Mouse (Mus musculus): ENCODE measurements around the gene Gimap5. TPM values are rescaled to one million over a fixed set of nuclear protein-coding genes. Genes with fewer than 3 reads are reported as not detected.

Gene Gimap5
- polyA plus RNA-seq, 1 experiment from 2014 or later = 1.6 TPM

DNA sequence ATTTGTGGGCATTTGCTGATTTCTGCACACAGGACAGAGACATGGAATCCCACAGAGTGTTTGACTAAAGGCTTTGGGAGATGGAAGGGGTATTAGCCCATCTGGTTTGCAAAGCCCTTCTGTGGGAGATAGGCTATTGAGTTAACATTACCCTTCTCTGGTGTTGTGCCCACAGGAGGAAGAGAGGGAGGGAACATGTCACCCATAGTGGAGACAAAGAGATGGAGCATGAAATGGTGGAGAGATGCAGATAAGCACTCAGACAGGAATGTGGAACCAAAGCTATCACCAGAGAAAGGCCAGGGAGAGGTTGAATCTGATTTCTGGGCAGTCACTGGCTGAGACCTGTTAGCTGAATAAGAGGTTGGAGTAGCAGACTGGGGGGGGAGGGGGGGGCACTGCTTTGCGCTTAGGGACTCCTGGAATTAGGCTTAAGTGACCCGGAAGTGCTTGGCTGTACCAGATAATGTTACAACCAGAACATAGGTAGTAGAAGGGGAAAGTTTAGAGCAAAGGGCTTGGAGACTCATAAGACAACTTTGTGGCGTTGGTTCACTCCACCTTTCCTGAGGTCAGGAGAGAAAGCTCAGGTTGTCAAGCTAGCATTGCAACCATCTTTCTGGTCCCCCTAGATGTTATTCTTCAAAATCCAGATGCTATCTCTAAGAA, 5.4 kb upstream of the Gimap5 start:
- H3K27me3 ChIP-seq = peaks cover 51% of the 10 kb centered on the region
- H3K4me3 ChIP-seq (replicated peaks) = no peak overlapping the region
- H3K9ac ChIP-seq (replicated peaks) = no peak overlapping the region
- peaks cover 7% of the 10 kb centered on the region; the same call in 1 of the 2 replicates for H3K4me1 ChIP-seq (replicated peaks)
- H3K4me2 ChIP-seq = no peak overlapping the region
- H3K27ac ChIP-seq = no peak overlapping the region
- H3K9me3 ChIP-seq = no peaks in the 10 kb centered on the region
- 81% methylated on average over 3 of the region's 3 CpGs for WGBS
- ATAC-seq (ENCODE audit: insufficient number of reproducible peaks, insufficient read depth, low FRiP score, low TSS enrichment, low read depth) = no peak
- H3K36me3 ChIP-seq = no peaks in the 10 kb centered on the region

DNA sequence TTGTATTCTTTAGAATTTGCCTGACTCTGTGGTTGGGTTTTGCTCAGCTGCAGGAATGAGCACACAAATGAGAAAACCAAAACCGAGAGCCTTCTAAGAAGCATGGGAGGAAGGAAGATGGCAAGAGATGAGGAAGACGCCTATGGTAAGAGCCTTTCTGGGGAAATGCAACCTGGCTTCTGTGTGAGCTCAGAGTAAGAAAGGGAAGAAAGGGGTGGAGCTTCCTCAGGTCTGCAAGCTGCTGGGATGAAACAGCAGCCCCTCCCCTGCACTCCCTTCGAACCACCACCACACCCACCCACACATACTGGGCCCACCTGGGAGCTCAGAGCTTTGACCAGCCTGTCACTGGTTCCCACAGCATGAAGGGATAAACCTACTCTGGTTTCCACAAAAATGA, 4.7 kb upstream of the Gimap5 start:
- 31% methylated on average over 3 of the region's 3 CpGs for WGBS
- H3K9me3 ChIP-seq = no peaks in the 10 kb centered on the region
- H3K4me2 ChIP-seq = no peak overlapping the region
- no peak for ATAC-seq (ENCODE audit: insufficient number of reproducible peaks, insufficient read depth, low FRiP score, low TSS enrichment, low read depth)
- no peak overlapping the region for H3K9ac ChIP-seq (replicated peaks)
- no peaks in the 10 kb centered on the region for H3K36me3 ChIP-seq
- H3K27me3 ChIP-seq = peaks cover 57% of the 10 kb centered on the region
- peaks cover 11% of the 10 kb centered on the region; the same call in 1 of the 2 replicates for H3K4me1 ChIP-seq (replicated peaks)
- H3K27ac ChIP-seq = no peak overlapping the region
- H3K4me3 ChIP-seq (replicated peaks) = no peak overlapping the region

- Histone ChIP-seq H3K36me3 (no peaks in the 10 kb centered on the region), H3K27me3 (peaks cover 58% of the 10 kb centered on the region), H3K4me1 (replicated peaks) (peaks cover 11% of the 10 kb centered on the region; the same call in 1 of the 2 replicates), H3K9me3 (no peaks in the 10 kb centered on the region), H3K27ac (no peak overlapping the region), H3K4me3 (replicated peaks) (no peak overlapping the region), H3K4me2 (0 out of 2 replicates have a peak overlapping the region, but pooled peaks have one; percentile 77), H3K9ac (replicated peaks) (no peak overlapping the region)
- no peak for ATAC-seq (ENCODE audit: insufficient number of reproducible peaks, insufficient read depth, low FRiP score, low TSS enrichment, low read depth)
- WGBS = 22% methylated on average over 9 of the region's 9 CpGs
Observed at GRCm38 (mm10) chr6:48741711-48742206, 4.2 kb upstream of the Gimap5 start.

DNA sequence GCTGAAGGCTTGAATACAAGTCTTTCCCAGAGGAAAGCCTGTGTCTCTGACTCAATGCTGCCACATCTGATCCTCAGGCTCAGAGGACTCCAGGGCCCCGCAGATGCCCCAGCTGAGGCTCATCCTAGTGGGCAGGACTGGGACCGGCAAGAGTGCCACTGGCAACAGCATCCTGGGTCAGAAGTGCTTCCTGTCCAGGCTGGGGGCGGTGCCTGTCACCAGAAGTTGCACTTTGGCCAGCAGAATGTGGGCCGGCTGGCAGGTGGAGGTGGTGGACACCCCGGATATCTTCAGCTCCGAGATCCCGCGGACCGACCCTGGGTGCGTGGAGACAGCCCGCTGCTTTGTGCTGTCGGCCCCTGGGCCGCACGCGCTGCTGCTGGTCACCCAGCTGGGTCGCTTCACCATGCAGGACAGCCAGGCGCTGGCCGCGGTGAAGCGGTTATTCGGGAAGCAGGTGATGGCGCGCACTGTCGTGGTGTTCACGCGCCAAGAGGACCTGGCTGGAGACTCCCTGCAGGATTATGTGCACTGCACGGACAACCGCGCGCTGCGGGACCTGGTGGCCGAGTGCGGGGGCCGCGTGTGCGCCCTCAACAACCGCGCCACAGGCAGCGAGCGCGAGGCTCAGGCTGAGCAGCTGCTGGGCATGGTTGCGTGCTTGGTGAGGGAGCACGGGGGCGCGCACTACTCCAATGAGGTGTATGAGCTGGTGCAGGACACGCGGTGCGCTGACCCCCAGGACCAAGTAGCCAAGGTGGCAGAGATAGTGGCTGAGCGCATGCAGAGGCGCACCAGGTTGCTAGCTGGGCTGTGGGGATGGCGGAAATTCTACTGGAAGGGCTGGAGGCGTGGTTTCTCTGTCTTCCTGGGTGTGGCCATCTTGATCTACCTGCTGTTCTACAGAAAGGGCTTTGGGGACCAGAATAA, 3.3 kb upstream of the Gimap5 start:
- no peaks in the 10 kb centered on the region for H3K36me3 ChIP-seq
- ATAC-seq (ENCODE audit: insufficient number of reproducible peaks, insufficient read depth, low FRiP score, low TSS enrichment, low read depth) = no peak; the same call in 1 of the 2 replicates
- no peaks in the 10 kb centered on the region for H3K9me3 ChIP-seq
- peak overlapping the region; percentile 46 for H3K4me3 ChIP-seq (replicated peaks)
- H3K4me2 ChIP-seq = peak overlapping the region; percentile 77
- no peak overlapping the region for H3K9ac ChIP-seq (replicated peaks)
- no peak overlapping the region for H3K27ac ChIP-seq
- 2% methylated on average over 52 of the region's 52 CpGs for WGBS
- H3K27me3 ChIP-seq = peaks cover 58% of the 10 kb centered on the region
- peaks cover 11% of the 10 kb centered on the region; the same call in 1 of the 2 replicates for H3K4me1 ChIP-seq (replicated peaks)

GRCm38 (mm10) chr6:48745490-48745889, 507 bp upstream of the Gimap5 start:
- Histone ChIP-seq H3K36me3 (no peaks in the 10 kb centered on the region), H3K9me3 (no peaks in the 10 kb centered on the region), H3K4me2 (no peak overlapping the region), H3K9ac (replicated peaks) (no peak overlapping the region), H3K4me1 (replicated peaks) (peaks cover 11% of the 10 kb centered on the region; the same call in 1 of the 2 replicates), H3K27ac (no peak overlapping the region), H3K27me3 (peaks cover 53% of the 10 kb centered on the region), H3K4me3 (replicated peaks) (no peak overlapping the region)
- ATAC-seq (ENCODE audit: insufficient number of reproducible peaks, insufficient read depth, low FRiP score, low TSS enrichment, low read depth) = no peak
- 73% methylated on average over 2 of the region's 2 CpGs for WGBS

GRCm38 (mm10) chr6:48747091-48747966, 1.3 kb downstream of the Gimap5 start:
- Histone ChIP-seq H3K9ac (replicated peaks) (no peak overlapping the region), H3K36me3 (no peaks in the 10 kb centered on the region), H3K4me2 (no peak overlapping the region), H3K4me1 (replicated peaks) (peaks cover 10% of the 10 kb centered on the region; the same call in 1 of the 2 replicates), H3K4me3 (replicated peaks) (no peak overlapping the region), H3K27ac (no peak overlapping the region), H3K27me3 (peaks cover 34% of the 10 kb centered on the region), H3K9me3 (no peaks in the 10 kb centered on the region)
- WGBS = 57% methylated on average over 7 of the region's 7 CpGs
- no peak for ATAC-seq (ENCODE audit: insufficient number of reproducible peaks, insufficient read depth, low FRiP score, low TSS enrichment, low read depth)

DNA sequence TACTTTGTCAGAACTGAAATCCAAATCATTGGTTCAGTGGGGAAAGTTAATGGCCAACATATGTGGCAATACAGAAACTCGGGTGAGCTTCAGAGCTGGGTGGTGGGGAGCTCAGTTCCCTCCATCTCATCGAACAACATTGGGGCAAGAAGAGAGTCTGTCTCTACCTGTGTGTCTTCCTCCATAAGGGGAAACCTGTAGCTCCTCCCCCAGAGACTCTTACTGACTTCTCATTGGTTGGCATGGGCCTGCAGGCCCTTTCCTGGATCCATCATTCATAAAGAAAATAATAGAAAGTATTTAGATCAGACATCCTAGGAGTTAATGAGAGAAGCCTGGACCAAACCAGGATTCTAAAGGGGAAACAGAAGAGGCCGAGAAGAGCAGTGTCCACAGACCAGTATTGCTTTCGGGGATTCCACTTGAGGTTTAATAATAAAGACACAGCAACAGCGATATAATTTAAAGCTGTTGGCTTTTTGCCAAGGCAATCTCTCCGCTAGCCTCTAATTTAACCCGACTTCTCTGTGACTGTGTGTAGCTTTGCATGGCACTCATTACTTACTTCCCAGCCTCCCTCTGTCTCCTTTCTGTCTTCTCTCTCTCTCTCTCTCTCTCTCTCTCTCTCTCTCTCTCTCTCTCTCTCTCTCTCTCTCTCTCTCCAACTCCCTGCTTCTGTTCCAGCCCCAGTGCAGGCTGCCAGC, 17.7 kb downstream of the Gimap5 start:
- Histone ChIP-seq H3K27me3 (no peaks in the 10 kb centered on the region), H3K4me2 (no peak overlapping the region), H3K36me3 (no peaks in the 10 kb centered on the region), H3K4me1 (replicated peaks) (no peaks in the 10 kb centered on the region), H3K9ac (replicated peaks) (no peak overlapping the region), H3K27ac (no peak overlapping the region), H3K9me3 (peaks cover 5% of the 10 kb centered on the region; the same call in 1 of the 2 replicates), H3K4me3 (replicated peaks) (no peak overlapping the region)
- WGBS = 60% methylated on average over 7 of the region's 7 CpGs
- ATAC-seq (ENCODE audit: insufficient number of reproducible peaks, insufficient read depth, low FRiP score, low TSS enrichment, low read depth) = no peak

GRCm38 (mm10) chr6:48764496-48764895, 18.5 kb downstream of the Gimap5 start:
- no peaks in the 10 kb centered on the region for H3K4me1 ChIP-seq (replicated peaks)
- WGBS = 91% methylated on average over 10 of the region's 10 CpGs
- H3K27ac ChIP-seq = no peak overlapping the region
- ATAC-seq (ENCODE audit: insufficient number of reproducible peaks, insufficient read depth, low FRiP score, low TSS enrichment, low read depth) = no peak
- no peaks in the 10 kb centered on the region for H3K36me3 ChIP-seq
- H3K4me2 ChIP-seq = no peak overlapping the region
- no peaks in the 10 kb centered on the region for H3K27me3 ChIP-seq
- H3K9ac ChIP-seq (replicated peaks) = no peak overlapping the region
- no peak overlapping the region for H3K4me3 ChIP-seq (replicated peaks)
- H3K9me3 ChIP-seq = peaks cover 5% of the 10 kb centered on the region; the same call in 1 of the 2 replicates

DNA sequence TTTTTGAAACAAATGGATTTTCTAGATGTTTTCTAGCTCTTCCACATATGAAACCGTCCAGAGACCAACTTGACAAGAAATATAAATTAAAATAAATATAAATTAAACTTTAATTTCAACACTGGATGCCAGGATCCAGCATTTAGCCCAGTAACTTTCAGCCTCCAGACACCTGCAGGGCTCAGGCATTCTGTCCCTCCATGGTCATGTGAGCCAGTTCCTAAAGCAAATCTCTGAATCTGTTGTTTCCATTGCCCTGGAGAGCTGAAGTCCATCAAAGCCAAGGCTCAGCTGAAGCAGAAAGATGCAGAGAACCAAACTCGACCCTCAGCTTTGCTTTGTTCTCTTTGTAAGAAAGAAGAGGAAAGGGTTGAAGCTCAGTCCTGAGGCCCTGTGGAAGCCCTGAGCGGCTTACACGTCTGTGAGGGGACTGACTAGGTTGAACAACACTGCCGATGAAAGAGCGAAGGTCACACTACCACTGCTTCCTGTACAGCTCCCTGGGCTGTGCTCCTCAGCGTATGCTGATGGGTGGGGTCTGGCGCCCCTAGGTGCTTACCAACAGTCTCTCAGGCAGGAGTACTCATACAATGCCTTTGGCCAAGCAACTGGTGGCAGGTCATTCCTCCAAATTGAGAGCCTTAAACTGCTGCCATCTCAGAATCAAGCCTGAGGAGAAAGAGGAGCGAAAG, 22.3 kb downstream of the Gimap5 start:
- no peak overlapping the region for H3K9ac ChIP-seq (replicated peaks)
- no peak overlapping the region for H3K4me2 ChIP-seq
- H3K27ac ChIP-seq = no peak overlapping the region
- 78% methylated on average over 9 of the region's 9 CpGs for WGBS
- no peaks in the 10 kb centered on the region for H3K27me3 ChIP-seq
- ATAC-seq (ENCODE audit: insufficient number of reproducible peaks, insufficient read depth, low FRiP score, low TSS enrichment, low read depth) = no peak
- H3K36me3 ChIP-seq = no peaks in the 10 kb centered on the region
- peaks cover 5% of the 10 kb centered on the region; the same call in 1 of the 2 replicates for H3K9me3 ChIP-seq
- 0 out of 2 replicates have a peak, but pooled peaks cover 2% of the 10 kb centered on the region for H3K4me1 ChIP-seq (replicated peaks)
- H3K4me3 ChIP-seq (replicated peaks) = no peak overlapping the region

DNA sequence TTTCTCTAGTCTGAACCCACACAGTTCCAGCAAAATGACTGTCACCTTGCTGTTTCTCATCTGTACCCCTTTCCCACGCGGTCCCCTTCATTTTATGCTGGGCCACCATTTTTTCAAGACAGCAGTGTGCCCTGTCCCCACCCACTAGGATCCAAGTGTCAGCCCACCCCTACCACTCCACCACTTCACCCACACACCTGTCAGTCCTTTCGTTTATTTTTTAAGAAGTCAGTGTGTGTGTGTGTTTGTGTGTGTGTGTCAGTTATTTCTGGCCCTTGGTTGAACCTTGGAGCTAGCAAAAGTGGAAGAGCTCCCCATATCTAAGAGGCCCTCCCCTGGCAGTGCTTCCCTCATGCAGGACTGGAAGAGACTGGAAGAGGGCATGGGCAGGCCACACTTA, 22.9 kb downstream of the Gimap5 start:
- no peak overlapping the region for H3K4me3 ChIP-seq (replicated peaks)
- H3K4me1 ChIP-seq (replicated peaks) = 0 out of 2 replicates have a peak, but pooled peaks cover 2% of the 10 kb centered on the region
- 83% methylated on average over 3 of the region's 3 CpGs for WGBS
- H3K4me2 ChIP-seq = no peak overlapping the region
- ATAC-seq (ENCODE audit: insufficient number of reproducible peaks, insufficient read depth, low FRiP score, low TSS enrichment, low read depth) = no peak
- H3K27me3 ChIP-seq = no peaks in the 10 kb centered on the region
- no peak overlapping the region for H3K9ac ChIP-seq (replicated peaks)
- H3K9me3 ChIP-seq = peaks cover 5% of the 10 kb centered on the region; the same call in 1 of the 2 replicates
- H3K36me3 ChIP-seq = no peaks in the 10 kb centered on the region
- no peak overlapping the region for H3K27ac ChIP-seq
